Mouse (Mus musculus): ENCODE measurements around the gene Amigo1. TPM values are rescaled to one million over a fixed set of nuclear protein-coding genes. Genes with fewer than 3 reads are reported as not detected.

Gene Amigo1
- polyA plus RNA-seq, 1 experiment from 2014 or later, result 2.4 TPM

GRCm38 (mm10) chr3:108204470-108204869 lies 18.3 kb downstream of the Amigo1 start:
- Histone ChIP-seq H3K4me1 (replicated peaks; ENCODE audit: control insufficient read depth, insufficient read depth, low read length) (peaks cover 38% of the 10 kb centered on the region), H3K27me3 (ENCODE audit: control insufficient read depth, insufficient read depth, low read depth, low read length) (no peaks in the 10 kb centered on the region), H3K4me3 (ENCODE audit: low read length) (no peak overlapping the region), H3K9ac (ENCODE audit: low read length) (no peak overlapping the region), H3K27ac (ENCODE audit: low read length) (no peak overlapping the region), H3K9me3 (ENCODE audit: control insufficient read depth, low read length) (no peaks in the 10 kb centered on the region), H3K36me3 (ENCODE audit: control insufficient read depth, insufficient read depth, low read length) (peaks cover 6% of the 10 kb centered on the region), H3K4me2 (ENCODE audit: low read depth, low read length) (no peak overlapping the region)
- ATAC-seq (ENCODE audit: low read depth), result no peak
- 69% methylated on average over 11 of the region's 11 CpGs for WGBS

- Histone ChIP-seq H3K27ac (ENCODE audit: low read length) (no peak overlapping the region), H3K4me3 (ENCODE audit: low read length) (no peak overlapping the region), H3K4me2 (ENCODE audit: low read depth, low read length) (no peak overlapping the region), H3K9ac (ENCODE audit: low read length) (no peak overlapping the region), H3K27me3 (ENCODE audit: control insufficient read depth, insufficient read depth, low read depth, low read length) (no peaks in the 10 kb centered on the region), H3K9me3 (ENCODE audit: control insufficient read depth, low read length) (no peaks in the 10 kb centered on the region), H3K36me3 (ENCODE audit: control insufficient read depth, insufficient read depth, low read length) (peaks cover 6% of the 10 kb centered on the region), H3K4me1 (replicated peaks; ENCODE audit: control insufficient read depth, insufficient read depth, low read length) (peaks cover 36% of the 10 kb centered on the region)
- 83% methylated on average over 8 of the region's 8 CpGs for WGBS
- ATAC-seq (ENCODE audit: low read depth), result no peak
These were observed 19.5 kb downstream of the Amigo1 start for GRCm38 (mm10) chr3:108205601-108206000.

GRCm38 (mm10) chr3:108206731-108207375 lies 20.7 kb downstream of the Amigo1 start:
- Histone ChIP-seq H3K4me3 (ENCODE audit: low read length) (no peak overlapping the region), H3K27ac (ENCODE audit: low read length) (no peak overlapping the region), H3K4me2 (ENCODE audit: low read depth, low read length) (peak overlapping the region; percentile 10; the same call in 1 of the 2 replicates), H3K36me3 (ENCODE audit: control insufficient read depth, insufficient read depth, low read length) (peaks cover 4% of the 10 kb centered on the region), H3K4me1 (replicated peaks; ENCODE audit: control insufficient read depth, insufficient read depth, low read length) (peaks cover 31% of the 10 kb centered on the region), H3K9me3 (ENCODE audit: control insufficient read depth, low read length) (no peaks in the 10 kb centered on the region), H3K9ac (ENCODE audit: low read length) (peak overlapping the region; percentile 31; the same call in 1 of the 2 replicates), H3K27me3 (ENCODE audit: control insufficient read depth, insufficient read depth, low read depth, low read length) (no peaks in the 10 kb centered on the region)
- 69% methylated on average over 15 of the region's 15 CpGs for WGBS
- ATAC-seq (ENCODE audit: low read depth), result no peak; the same call in 1 of the 2 replicates

- H3K9ac ChIP-seq (ENCODE audit: low read length), result peak overlapping the region; percentile 80
- no peaks in the 10 kb centered on the region for H3K27me3 ChIP-seq (ENCODE audit: control insufficient read depth, insufficient read depth, low read depth, low read length)
- H3K9me3 ChIP-seq (ENCODE audit: control insufficient read depth, low read length), result no peaks in the 10 kb centered on the region
- 69% methylated on average over 3 of the region's 3 CpGs for WGBS
- H3K27ac ChIP-seq (ENCODE audit: low read length), result no peak overlapping the region
- peaks cover 4% of the 10 kb centered on the region; the same call in 1 of the 2 replicates for H3K36me3 ChIP-seq (ENCODE audit: control insufficient read depth, insufficient read depth, low read length)
- no peak for ATAC-seq (ENCODE audit: low read depth)
- peak overlapping the region; percentile 71 for H3K4me3 ChIP-seq (ENCODE audit: low read length)
- H3K4me1 ChIP-seq (replicated peaks; ENCODE audit: control insufficient read depth, insufficient read depth, low read length), result peaks cover 27% of the 10 kb centered on the region
- H3K4me2 ChIP-seq (ENCODE audit: low read depth, low read length), result peak overlapping the region; percentile 72
These were observed 22.9 kb downstream of the Amigo1 start for GRCm38 (mm10) chr3:108209001-108209400.

- WGBS, result 2% methylated on average over 8 of the region's 8 CpGs
- peak overlapping the region; percentile 80 for H3K9ac ChIP-seq (ENCODE audit: low read length)
- H3K27me3 ChIP-seq (ENCODE audit: control insufficient read depth, insufficient read depth, low read depth, low read length), result no peaks in the 10 kb centered on the region
- peak overlapping the region; percentile 71 for H3K4me3 ChIP-seq (ENCODE audit: low read length)
- H3K36me3 ChIP-seq (ENCODE audit: control insufficient read depth, insufficient read depth, low read length), result peaks cover 4% of the 10 kb centered on the region; the same call in 1 of the 2 replicates
- no peak overlapping the region for H3K27ac ChIP-seq (ENCODE audit: low read length)
- no peak for ATAC-seq (ENCODE audit: low read depth)
- H3K9me3 ChIP-seq (ENCODE audit: control insufficient read depth, low read length), result no peaks in the 10 kb centered on the region
- H3K4me2 ChIP-seq (ENCODE audit: low read depth, low read length), result peak overlapping the region; percentile 72
- peaks cover 27% of the 10 kb centered on the region for H3K4me1 ChIP-seq (replicated peaks; ENCODE audit: control insufficient read depth, insufficient read depth, low read length)
These were observed 23.4 kb downstream of the Amigo1 start for GRCm38 (mm10) chr3:108209536-108209935.

- peak overlapping the region; percentile 71 for H3K4me3 ChIP-seq (ENCODE audit: low read length)
- WGBS, result under 1% methylated on average over 62 of the region's 72 CpGs
- ATAC-seq (ENCODE audit: low read depth), result peak; percentile 95
- H3K27ac ChIP-seq (ENCODE audit: low read length), result peak overlapping the region; percentile 87
- peaks cover 27% of the 10 kb centered on the region for H3K4me1 ChIP-seq (replicated peaks; ENCODE audit: control insufficient read depth, insufficient read depth, low read length)
- H3K4me2 ChIP-seq (ENCODE audit: low read depth, low read length), result peak overlapping the region; percentile 72
- H3K9ac ChIP-seq (ENCODE audit: low read length), result peak overlapping the region; percentile 80
- peaks cover 4% of the 10 kb centered on the region; the same call in 1 of the 2 replicates for H3K36me3 ChIP-seq (ENCODE audit: control insufficient read depth, insufficient read depth, low read length)
- no peaks in the 10 kb centered on the region for H3K27me3 ChIP-seq (ENCODE audit: control insufficient read depth, insufficient read depth, low read depth, low read length)
- H3K9me3 ChIP-seq (ENCODE audit: control insufficient read depth, low read length), result no peaks in the 10 kb centered on the region
These were observed 24.0 kb downstream of the Amigo1 start for GRCm38 (mm10) chr3:108209946-108210770.

- peak; percentile 68 for ATAC-seq (ENCODE audit: low read depth)
- peak within 1 kb of the TSS; percentile 80 for H3K9ac ChIP-seq (ENCODE audit: low read length)
- peak within 1 kb of the TSS; percentile 72 for H3K4me2 ChIP-seq (ENCODE audit: low read depth, low read length)
- H3K27me3 ChIP-seq (ENCODE audit: control insufficient read depth, insufficient read depth, low read depth, low read length), result no peaks in the 10 kb centered on the region
- peaks cover 27% of the 10 kb centered on the region for H3K4me1 ChIP-seq (replicated peaks; ENCODE audit: control insufficient read depth, insufficient read depth, low read length)
- H3K27ac ChIP-seq (ENCODE audit: low read length), result peak within 1 kb of the TSS; percentile 87
- peaks cover 4% of the 10 kb centered on the region; the same call in 1 of the 2 replicates for H3K36me3 ChIP-seq (ENCODE audit: control insufficient read depth, insufficient read depth, low read length)
- WGBS, result 0% methylated on average over 14 of the region's 14 CpGs
- H3K4me3 ChIP-seq (ENCODE audit: low read length), result peak within 1 kb of the TSS; percentile 71
- H3K9me3 ChIP-seq (ENCODE audit: control insufficient read depth, low read length), result no peaks in the 10 kb centered on the region
These were observed 24.6 kb downstream of the Amigo1 start, which contains the start of gene Atxn7l2 for GRCm38 (mm10) chr3:108210771-108211139. Atxn7l2 (minus strand) TSS chr3:108210934.

GRCm38 (mm10) chr3:108211845-108212244 lies 25.7 kb downstream of the Amigo1 start:
- Histone ChIP-seq H3K27me3 (ENCODE audit: control insufficient read depth, insufficient read depth, low read depth, low read length) (no peaks in the 10 kb centered on the region), H3K4me1 (replicated peaks; ENCODE audit: control insufficient read depth, insufficient read depth, low read length) (peaks cover 24% of the 10 kb centered on the region), H3K4me3 (ENCODE audit: low read length) (no peak overlapping the region), H3K9ac (ENCODE audit: low read length) (no peak overlapping the region), H3K36me3 (ENCODE audit: control insufficient read depth, insufficient read depth, low read length) (no peaks in the 10 kb centered on the region), H3K4me2 (ENCODE audit: low read depth, low read length) (no peak overlapping the region), H3K9me3 (ENCODE audit: control insufficient read depth, low read length) (no peaks in the 10 kb centered on the region), H3K27ac (ENCODE audit: low read length) (no peak overlapping the region)
- ATAC-seq (ENCODE audit: low read depth), result no peak
- 64% methylated on average over 6 of the region's 6 CpGs for WGBS

GRCm38 (mm10) chr3:108212406-108212805 lies 26.3 kb downstream of the Amigo1 start:
- no peak for ATAC-seq (ENCODE audit: low read depth)
- Histone ChIP-seq H3K4me1 (replicated peaks; ENCODE audit: control insufficient read depth, insufficient read depth, low read length) (peaks cover 19% of the 10 kb centered on the region), H3K27ac (ENCODE audit: low read length) (no peak overlapping the region), H3K4me3 (ENCODE audit: low read length) (no peak overlapping the region), H3K4me2 (ENCODE audit: low read depth, low read length) (no peak overlapping the region), H3K9me3 (ENCODE audit: control insufficient read depth, low read length) (no peaks in the 10 kb centered on the region), H3K36me3 (ENCODE audit: control insufficient read depth, insufficient read depth, low read length) (no peaks in the 10 kb centered on the region), H3K9ac (ENCODE audit: low read length) (no peak overlapping the region), H3K27me3 (ENCODE audit: control insufficient read depth, insufficient read depth, low read depth, low read length) (no peaks in the 10 kb centered on the region)
- 79% methylated on average over 8 of the region's 8 CpGs for WGBS

Data from lung, embryonic 16.5 days (tissue).